Mouse (Mus musculus) cerebellum, adult 11 months (tissue): ENCODE results near the gene Slc6a3.

Experiments used
- DNase-seq: peaks from one replicate; pipeline ENCODE4 v3.0.0; 2022

Slc6a3 gene

DNA sequence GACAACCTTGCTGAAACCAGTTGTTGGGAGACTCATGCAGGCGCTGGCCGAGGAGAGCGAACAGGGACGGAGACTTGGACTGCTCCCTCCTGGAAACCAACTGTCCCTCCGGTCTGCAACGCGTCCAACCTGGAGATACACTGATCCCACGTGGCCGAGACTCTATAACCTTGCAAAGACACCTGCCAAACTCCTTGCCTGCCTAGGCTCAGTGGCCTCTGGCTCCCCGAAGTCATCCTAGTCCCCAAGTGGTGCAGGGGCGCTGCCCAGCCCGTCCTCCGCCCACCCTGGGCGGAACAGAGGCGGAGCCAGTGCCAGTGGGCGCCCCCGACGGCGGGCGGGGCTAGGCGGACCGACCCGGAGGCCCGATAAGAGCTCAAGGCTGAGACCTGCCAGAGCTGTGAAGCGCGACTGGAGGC, at the start of gene Slc6a3:
Gene Slc6a3, plus strand, starts transcription at position 345 of the 419 bp plus-strand sequence.
- DNase-seq, result no peak

DNA sequence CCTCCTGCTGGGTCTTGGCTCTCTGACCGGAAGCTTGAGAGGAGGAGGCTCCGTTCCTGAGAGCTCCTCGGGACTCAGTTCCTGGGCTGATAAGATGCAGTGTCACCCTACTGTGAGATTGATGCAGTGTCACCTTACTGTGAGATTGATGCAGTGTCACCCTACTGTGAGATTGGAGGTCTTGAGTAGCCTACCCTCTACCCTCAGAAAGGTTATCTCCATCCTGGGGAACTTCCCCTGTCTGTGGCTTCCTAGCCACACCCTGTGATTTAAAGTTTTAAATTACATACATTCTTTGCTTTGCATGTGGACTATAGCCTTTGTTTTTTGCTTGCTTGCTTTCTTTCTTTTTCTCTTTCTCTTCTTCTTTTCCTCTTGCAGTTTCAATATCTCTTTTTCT, 48.4 kb upstream of the Slc6a3 start:
- DNase-seq, result no peak

DNA sequence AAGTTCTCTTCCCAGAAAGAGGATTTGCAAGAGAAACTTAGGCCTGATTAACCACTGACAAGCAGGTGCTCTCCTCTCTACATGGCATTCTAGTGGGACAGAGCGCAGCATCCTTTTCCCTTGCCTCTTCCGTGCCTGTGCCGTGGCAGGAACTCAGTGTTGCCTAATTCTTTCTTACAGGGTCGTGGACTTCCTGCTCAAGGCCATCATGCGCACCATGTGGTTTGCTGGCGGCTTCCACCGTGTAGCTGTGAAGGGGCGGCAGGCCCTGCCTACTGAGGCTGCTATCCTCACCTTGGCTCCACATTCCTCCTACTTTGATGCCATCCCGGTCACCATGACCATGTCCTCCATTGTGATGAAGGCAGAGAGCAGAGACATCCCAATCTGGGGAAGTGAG, 47.8 kb upstream of the Slc6a3 start:
- no peak for DNase-seq

DNA sequence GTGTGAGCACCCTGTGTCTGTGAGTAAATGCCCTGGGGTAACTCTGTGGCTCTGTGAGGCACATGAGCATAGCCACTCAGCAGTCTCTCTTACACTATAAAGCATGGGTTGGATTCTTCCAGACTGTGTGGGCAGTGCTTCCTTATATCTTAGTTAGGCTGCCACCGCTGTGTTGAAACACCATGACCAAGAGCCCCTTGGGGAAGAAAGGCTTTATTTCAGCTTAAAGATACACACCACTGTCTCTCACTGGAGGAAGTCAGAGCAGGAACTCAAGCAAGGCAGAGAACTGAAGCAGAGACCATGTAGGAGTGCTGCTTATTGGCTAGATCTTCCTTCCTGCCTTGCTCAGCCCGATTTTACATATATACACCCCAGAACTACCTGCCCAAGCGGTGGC, 46.6 kb upstream of the Slc6a3 start:
- no peak for DNase-seq

DNA sequence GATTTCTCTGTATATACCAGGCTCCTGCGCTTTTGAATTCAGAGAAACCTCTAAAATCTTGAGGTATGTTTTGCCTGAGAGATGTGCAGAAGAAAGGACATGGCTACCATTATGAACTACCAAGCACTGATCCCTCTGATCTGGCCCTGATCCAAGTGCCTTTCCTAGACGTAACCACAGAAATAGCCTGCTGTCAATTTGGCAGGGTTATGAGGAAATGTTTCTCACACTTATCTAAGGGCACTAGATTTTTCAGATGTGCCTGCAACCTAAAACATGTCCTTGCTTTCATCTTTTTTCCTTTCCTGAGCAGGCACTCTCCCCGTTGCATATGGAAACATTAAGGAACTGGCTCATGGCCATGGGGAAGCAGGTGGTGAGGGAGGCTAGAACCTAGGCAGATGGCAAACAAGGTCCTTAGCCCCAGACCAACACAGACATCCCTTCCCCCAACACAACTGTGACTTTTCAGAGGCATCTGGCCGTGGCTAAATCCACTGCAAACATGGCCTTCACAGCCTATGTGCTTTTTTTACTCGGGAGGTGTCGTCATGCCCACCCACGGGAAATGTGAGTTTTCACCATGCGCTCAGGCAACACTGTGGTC, 45.9 kb upstream of the Slc6a3 start:
- peak; percentile 71 for DNase-seq

DNA sequence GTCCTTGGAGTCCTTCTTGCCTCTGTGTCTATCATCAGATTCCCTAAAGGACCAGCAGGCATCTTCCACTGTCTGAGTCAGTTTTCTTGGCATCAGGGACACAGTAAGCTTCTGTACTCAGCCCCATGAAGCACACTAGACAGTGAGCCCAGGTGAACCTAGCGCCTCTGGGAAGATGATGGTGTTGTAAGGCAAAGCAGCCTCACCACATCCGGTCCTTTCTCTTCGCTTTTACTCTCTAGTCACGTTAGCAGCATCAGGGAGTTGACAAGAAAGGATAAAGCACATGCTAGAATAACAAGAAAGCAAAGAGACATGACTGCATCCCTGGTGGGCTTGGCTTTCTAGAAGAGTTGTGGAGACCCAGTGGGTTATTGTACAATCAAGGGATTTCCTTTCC, 43.4 kb upstream of the Slc6a3 start:
- DNase-seq, result no peak

DNA sequence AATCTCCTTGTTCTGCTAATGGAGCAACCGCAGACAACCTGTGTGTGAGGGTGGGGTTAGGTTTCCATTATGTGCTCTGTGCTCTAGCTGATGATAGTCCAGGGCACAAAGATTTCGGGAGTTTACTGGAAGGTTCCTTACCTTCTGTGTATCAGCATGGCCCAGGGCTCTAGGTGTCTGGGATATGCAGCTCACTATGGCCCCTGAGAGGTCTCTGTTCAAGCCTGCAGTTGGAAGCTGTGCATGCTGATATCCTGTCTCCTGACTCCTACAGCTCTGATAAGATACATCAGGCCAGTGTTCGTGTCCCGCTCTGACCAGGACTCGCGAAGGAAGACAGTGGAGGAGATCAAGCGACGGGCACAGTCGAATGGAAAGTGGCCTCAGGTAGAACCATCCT, 42.0 kb upstream of the Slc6a3 start:
- DNase-seq, result no peak

DNA sequence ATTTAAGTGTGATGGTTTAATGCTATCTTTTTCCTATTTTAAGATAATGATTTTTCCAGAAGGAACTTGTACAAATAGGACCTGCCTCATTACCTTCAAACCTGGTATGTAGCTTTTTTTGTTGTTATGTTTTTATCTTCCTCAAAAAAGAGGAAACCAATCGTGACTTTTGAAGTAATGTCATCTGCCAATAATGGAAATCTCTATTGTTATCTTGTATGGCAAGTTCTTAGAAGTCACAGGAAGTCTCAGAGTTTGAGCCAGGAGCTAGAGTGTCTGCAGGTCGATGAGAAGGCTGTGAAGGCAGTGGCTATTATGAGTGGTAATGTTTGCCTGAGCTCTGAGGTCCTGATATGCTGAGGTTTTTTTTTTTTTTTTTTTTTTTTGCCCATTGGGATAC, 40.4 kb upstream of the Slc6a3 start:
- DNase-seq, result no peak

DNA sequence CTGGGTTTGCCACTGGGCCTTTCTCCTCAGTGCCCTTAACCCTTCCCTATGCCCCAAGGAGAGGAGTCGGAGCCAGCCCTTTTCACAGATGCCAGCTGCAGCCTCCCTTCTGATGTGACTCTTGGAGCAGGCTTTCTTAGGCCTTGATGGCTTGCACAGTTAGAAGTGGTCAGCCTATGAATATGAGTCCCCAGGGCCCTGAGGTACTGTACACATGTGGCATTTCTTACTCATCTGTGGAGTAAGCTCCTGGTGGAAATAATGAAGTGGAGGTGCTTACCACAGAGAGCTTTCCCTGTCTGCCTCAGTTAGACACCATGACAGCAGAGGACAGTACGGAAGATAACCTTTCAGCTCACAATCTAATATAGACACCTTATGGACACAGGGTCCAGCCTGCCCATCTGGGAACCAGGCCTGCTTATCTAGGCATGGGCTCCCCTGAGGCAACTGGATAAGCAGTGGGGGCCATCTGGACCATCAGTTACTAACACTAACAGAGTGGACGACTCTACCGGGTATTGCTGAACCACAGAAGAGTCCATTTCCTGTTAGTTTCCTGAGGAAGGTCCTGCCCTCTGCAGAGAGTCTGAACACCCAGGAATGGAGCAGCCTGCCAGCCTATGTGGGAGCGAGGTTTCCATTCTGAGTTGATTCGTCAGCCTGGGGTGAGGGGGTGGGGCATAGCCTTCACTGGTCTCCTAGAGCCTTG, 36.5 kb upstream of the Slc6a3 start:
- no peak for DNase-seq

DNA sequence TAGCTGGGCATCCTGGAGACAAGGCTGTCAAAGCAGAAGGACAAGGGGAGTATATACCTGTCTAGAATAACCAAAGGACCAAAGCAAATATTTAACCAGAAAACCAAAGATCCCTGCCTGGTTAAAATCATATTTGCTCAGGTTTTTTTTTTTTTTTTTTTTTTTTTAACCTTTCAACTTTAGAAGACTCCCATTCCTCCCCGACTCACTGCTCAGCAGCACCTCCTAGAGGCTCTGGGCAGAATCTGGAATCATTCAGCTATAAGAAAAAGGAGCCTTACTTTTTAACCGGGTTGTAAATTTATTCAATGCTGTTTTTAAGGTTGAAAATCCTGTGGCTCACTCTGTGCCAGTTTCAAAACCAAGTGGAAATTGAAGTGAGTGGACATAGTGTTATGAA, 33.8 kb upstream of the Slc6a3 start:
- DNase-seq, result no peak

DNA sequence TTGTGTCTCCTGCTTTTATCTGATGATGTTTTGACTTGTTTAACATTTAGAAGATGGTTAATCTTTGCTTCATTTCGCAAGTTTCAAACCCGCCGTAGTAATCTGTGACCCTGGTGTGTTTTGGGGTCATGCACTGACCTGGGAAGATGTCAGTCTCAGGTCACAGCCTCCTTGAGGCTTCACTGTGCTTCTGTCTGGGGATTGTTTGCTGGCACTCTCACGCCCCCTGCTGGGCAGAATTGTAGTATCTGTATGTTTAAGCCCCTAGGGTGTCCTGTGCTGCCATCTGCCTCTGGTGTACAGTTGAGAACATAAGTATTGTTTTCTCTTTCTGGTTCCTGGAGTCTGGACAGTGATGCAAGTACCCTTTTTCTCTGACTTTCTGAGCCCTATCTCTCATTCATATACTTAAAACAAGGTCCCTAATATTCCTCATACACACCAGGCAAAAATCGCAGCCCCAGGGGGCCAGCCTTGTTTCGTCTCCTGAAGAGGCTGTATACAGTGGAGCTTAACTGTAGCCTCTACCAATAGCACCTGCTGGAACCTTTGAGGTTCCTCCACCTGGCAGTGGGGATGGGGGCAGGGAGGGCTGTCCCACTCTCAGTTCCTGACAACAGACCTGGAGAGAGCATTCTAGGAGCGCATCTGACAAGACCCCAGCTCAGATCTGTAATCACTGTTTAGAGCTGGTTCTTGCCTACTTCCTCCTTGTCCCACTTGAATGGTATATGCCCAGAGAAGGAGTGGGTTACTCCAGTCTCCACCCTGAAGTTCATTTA, 30.7 kb upstream of the Slc6a3 start:
- DNase-seq, result peak; percentile 74

DNA sequence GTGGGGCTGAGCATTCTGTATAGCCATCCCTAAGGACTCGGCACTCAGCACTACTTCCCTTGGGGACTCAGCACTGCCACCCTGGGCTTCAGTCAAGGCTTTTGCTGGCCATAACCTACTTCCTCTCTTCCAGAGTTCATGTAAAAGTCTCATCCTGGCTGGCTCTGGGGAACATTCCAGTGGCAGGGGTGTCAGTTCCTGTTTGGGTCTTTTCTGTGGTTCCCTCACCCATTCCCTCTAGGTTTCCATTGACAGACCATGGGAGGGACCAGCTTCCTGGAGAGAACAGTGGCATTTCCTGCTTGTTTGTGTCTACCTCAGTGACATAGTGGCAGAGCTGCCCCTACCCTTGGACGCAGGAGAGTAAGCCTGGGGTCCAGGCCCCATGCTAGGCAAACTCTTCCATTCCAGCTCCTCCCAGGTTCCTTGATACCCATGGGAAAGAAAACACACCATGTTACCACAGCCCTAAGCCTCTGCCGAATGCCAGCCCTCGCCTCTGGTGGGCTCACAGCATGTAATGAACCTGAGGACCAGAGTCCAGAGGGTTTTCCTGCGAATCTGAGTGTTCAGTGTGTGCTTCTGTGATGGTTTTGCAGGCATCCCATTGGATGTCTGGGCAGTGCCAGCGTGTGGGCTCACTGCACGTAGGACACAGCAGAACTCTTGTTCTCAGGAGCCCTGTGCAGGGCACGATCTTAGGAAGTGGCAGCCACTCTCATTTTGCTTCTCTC, 27.6 kb upstream of the Slc6a3 start:
- DNase-seq, result no peak

DNA sequence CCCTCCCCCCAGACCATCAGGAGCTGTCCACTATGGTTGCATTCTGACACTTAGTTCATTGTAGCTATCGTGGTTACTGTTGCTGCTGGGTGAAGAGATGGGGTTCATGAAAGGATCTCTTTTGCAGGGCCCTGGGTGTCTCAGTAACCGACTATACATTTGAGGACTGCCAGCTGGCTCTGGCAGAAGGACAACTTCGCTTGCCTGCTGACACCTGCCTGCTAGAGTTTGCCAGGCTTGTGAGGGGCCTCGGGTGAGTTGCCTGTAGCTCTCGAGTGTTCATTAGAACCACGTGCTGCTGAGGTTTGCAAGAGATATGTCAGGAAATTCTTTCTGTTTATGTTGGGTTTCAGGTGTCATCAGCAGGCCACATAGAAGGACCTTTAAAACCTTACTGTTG, 26.7 kb upstream of the Slc6a3 start:
- peak; percentile 24 for DNase-seq

DNA sequence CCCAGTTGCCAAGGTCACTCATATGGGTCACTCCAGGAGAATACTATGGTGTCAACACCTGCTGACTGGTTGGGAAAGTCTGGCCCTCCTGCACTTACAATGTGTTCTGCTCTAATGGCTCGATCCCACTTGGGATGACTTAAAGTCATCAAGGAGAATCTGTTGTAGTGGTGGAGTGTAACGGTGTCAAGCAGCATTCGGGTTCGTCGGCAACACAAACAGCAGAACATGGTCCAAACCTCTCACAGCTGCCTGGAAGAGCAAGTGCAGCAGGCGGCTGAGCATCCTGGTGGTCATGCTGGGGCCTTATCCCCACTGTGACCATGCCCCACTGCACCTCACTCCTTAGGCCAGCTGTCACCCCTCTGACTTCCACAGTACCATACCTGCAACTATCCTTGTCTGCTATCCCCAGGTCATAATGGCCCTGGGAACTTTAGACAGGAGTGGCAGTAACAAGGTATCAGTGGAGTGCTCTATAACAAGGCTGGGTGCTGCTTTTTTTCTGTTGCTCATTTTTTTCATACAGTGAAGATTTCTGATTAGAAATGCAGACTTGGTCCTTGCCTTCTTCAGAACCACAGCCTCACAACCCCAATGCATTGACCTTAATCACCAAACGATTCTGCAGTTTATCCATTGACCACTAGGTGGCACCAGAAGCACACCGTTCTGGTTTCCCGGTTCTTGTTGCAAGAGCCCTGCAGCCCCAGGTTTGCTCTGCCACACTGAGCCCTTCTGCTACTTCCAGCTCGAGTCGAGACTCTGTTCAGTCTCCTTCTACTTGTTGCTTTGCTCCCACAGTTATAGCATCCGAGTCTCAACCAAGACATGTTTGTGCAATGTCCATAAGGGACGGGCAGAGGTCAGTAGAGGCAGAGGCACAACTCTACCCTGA, 23.5 kb upstream of the Slc6a3 start:
- DNase-seq, result peak; percentile 62

DNA sequence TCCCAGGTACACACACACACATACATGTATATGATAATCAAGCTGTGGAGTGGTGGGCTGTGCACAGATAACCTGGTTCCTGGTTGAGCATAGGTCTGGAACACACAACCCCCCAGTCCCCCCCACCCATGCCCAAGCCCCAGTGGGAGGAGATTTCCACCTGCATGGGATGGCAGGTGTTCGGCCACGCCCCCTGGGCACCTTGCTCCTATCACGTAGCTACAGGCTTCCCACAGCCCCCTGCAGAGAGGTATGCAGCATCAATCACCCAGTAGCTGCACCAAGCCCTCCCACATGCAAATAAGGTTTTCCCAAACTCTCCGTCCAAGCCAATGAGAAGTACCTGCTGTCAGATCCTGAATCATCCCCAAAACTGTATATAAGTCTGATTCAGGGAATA, 19.7 kb upstream of the Slc6a3 start:
- DNase-seq, result no peak

DNA sequence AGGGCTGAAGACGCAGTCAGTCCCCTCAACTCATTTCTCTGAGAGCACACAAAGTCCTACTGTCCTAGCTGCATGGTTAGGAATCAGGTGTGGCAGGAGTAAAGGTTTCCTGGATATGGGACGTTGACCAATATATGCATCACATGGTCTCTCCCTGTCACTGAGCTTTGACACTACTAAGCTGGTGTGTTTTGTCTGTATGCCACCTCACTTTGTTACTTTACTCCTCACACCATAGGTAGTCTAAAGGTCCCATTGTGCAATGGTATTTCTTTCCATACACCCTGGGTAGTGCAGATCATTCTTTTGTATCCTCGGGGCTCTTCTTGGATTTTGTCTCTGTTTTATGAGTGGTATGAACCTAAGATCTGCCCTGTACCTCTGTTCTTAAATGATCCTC, 2.8 kb upstream of the Slc6a3 start:
- no peak for DNase-seq

DNA sequence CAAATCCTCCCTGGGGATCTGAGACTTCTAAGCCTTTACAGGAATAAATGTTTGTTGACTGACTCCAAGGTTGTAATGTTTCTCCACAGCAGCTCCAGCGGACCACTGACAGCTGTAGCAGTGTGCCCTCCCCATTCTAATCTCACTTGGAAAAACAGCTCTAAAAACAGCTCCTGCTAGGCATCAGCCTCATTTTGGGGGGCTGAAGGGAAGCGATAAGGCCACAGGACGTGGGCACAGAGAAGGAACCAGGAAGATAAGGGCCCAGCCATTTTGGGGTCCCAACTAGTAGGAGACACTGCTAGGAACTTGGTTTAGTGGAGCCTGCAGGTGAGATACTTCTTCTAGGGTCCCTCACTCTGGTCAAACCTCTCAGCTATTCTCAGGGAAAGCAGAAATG, 1.3 kb upstream of the Slc6a3 start:
- DNase-seq, result no peak

DNA sequence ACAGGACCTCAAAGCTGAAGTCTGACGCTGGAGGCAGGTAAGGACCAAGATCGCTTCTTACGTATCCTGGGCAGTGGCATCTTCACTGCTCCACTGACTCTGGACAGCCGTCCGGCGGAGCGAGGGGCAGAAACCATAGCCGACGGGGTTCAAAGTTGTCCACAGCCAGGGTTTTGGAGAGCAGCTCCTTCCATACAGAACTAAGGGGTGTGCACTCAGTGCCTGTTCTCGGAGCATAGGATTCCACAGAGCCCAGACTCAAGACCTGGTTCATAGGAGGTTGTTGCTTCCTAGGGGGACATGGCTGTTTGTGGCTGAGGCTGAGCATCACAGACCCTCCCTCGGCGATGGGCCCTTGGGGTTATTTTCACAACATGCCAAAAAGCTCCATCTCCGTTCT, 277 bp downstream of the Slc6a3 start:
- no peak for DNase-seq

DNA sequence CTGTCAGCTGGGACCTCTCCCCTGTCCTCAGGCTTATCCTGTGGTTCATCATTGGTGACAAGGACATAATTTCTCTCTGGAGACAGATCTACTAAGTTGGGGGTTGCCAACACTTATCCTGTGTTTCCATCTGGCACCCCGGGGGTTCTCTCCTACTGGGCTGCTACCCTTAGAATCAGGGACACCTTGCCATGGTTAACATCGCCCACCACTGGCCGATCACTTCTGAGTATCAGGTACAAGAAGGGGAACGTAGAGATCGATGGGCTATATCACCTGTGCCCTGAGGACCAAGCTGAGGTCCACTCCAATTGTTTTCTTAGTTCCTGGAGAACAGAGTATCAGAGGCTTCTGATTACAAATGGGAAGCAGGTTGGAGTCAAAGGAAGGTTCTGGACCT, 27.7 kb downstream of the Slc6a3 start:
- no peak for DNase-seq

DNA sequence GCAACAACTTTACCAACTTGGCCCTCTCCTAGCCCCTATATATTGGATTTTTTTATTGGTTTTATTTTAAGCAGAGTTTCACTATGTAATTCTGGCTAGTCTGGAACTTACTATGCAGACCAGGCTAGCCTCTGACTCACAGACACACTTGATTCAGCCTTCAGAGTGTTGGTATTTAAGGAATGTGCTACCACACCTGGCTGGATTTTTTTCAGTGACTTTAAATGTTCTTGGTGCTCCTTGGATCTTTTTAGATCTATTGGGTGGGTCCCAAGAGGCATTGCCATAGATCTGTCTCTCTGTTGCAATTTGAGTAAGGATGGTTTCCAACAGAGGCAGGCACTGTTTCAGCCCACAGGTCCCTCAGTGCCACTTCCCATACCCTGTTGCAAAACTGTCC, 38.5 kb downstream of the Slc6a3 start:
- no peak for DNase-seq

DNA sequence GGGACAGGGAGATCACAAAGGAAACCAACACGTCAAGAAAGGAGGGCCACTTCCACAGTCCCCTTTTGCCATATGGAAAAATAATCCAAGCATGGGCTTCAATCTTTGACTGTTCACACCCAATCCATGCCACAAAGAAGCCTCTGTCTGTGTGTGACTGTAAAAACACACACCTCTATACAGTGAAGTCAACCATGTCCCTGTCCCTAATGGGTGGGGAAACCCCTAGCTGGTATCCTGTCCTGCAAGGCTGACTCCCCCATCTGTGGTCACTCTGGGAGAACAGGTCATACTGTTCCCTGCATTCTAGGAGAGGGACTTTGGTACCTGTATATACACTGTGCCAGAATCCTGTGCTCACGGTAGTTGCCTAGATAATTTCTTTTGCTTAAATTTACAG, 40.7 kb downstream of the Slc6a3 start:
- no peak for DNase-seq

DNA sequence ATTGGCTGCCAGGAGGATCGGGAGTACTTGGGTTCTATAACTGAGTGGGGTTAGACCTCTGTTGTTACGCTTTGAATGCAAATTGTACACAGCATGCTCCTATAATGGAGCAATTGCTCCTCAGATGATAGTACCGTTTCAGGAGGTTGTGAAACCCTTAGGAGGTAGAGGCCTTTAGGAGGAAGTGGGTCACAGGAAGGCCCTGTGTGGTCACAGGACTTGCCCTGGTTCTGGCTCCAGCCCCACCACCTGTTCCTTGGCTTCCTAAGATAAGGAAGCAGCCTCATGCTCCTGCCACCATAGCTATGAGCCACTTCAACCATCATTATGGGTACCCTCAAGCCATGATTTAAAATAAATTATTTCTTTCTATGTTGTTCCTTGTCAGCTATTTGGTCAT, 54.9 kb downstream of the Slc6a3 start:
- DNase-seq, result no peak

DNA sequence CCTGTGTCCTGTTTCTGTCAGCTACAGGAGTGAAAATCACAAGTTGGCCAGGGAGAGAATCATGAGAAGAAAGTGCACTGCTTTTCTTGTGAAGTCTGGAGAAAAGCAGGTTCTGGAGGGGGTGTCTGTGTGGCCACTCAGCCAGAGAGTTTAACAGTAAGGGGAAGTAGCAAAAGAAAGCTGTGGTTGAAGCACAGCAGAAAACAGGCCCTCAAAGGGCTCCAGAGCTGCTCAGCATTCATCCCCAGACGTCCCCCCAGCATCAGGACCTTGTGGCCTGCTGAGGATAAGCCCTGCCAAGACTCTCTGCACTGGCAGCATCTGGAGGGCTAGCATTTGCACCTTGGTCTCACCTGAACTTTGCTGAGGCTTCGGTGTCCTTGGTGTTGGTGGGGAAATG, 56.0 kb downstream of the Slc6a3 start:
- DNase-seq, result no peak
